Mouse (Mus musculus) neural tube, embryonic 13.5 days (tissue): ENCODE measurements around the gene Nek5. TPM values are rescaled to one million over a fixed set of nuclear protein-coding genes. Genes with fewer than 3 reads are reported as not detected.

ENCODE experiments used
- ATAC-seq: fragments of 200-750 bp; cut with Nextera tagmentation; 2 replicates; pipeline ENCODE4 v1.8.0; 2017; ENCODE audit warnings: low read depth, mild to moderate bottlenecking, moderate TSS enrichment, moderate library complexity
- H3K27ac ChIP-seq: fragments of 300-500 bp; sonication (generic); replicated peaks from 2 replicates; pipeline ENCODE4 v1.5.1; 2015; ENCODE audit warnings: moderate library complexity, mild to moderate bottlenecking, inconsistent platforms
- H3K27me3 ChIP-seq: fragments of 300-500 bp; sonication (generic); 2 replicates; pipeline ENCODE4 v1.6.1; 2015; ENCODE audit warnings: mild to moderate bottlenecking, inconsistent platforms
- H3K36me3 ChIP-seq: fragments of 300-500 bp; sonication (generic); 2 replicates; pipeline ENCODE4 v1.6.1; 2015; ENCODE audit warnings: mild to moderate bottlenecking, inconsistent platforms
- H3K4me1 ChIP-seq: fragments of 300-500 bp; sonication (generic); replicated peaks from 2 replicates; pipeline ENCODE4 v1.6.1; 2015; ENCODE audit warnings: inconsistent platforms
- H3K4me2 ChIP-seq: fragments of 300-500 bp; sonication (generic); 2 replicates; pipeline ENCODE4 v1.6.1; 2015; ENCODE audit warnings: inconsistent platforms, mild to moderate bottlenecking, moderate library complexity
- H3K4me3 ChIP-seq: fragments of 300-500 bp; sonication (generic); 2 replicates; pipeline ENCODE4 v1.5.1; 2015; ENCODE audit warnings: mild to moderate bottlenecking, inconsistent platforms
- H3K9ac ChIP-seq: fragments of 300-500 bp; sonication (generic); 2 replicates; pipeline ENCODE4 v1.6.1; 2015; ENCODE audit warnings: moderate library complexity, mild to moderate bottlenecking, inconsistent platforms
- H3K9me3 ChIP-seq: fragments of 300-500 bp; sonication (generic); 2 replicates; pipeline ENCODE4 v1.6.1; 2016; ENCODE audit warnings: inconsistent platforms
- WGBS: fragments of 180-500 bp; shearing (Covaris S2); methylation state at CpG from one replicate; pipeline ENCODE4 v1.1.7; 2015; 5-methylcytosine and 5-hydroxymethylcytosine counted together
- polyA plus RNA-seq: library from polyadenylated mRNA; unstranded; fragments of >200 nt; fragmentation: Nextera tagmentation; extraction: Ambion mirVana; gene quantifications from 2 replicates; pipeline ENCODE4 v1.2.1, GENCODE M21; 2015

Nek5 gene
- polyA plus RNA-seq, 1 experiment from 2014 or later: 0.32 TPM

- Histone ChIP-seq H3K4me1 (peaks cover 12% of the 10 kb centered on the region; the same call in 1 of the 2 replicates), H3K9ac (no peak overlapping the region), H3K36me3 (no peaks in the 10 kb centered on the region), H3K9me3 (no peaks in the 10 kb centered on the region), H3K27me3 (no peaks in the 10 kb centered on the region), H3K4me2 (peak overlapping the region; percentile 13; the same call in 1 of the 2 replicates), H3K4me3 (no peak overlapping the region), H3K27ac (no peak overlapping the region)
- whole genome bisulfite sequencing: 17% methylated on average over 15 of the region's 15 CpGs
- ATAC-seq: peak; percentile 63; the same call in 1 of the 2 replicates
Measured at GRCm38 (mm10) chr8:22039468-22040152, 85.2 kb downstream of the Nek5 start.

- Histone ChIP-seq H3K9ac (no peak overlapping the region), H3K27ac (no peak overlapping the region), H3K4me1 (peaks cover 12% of the 10 kb centered on the region; the same call in 1 of the 2 replicates), H3K27me3 (no peaks in the 10 kb centered on the region), H3K4me2 (no peak overlapping the region), H3K36me3 (no peaks in the 10 kb centered on the region), H3K4me3 (no peak overlapping the region), H3K9me3 (no peaks in the 10 kb centered on the region)
- no peak for ATAC-seq
- 80% methylated on average over 7 of the region's 7 CpGs for WGBS
Measured at GRCm38 (mm10) chr8:22037022-22037421, 87.8 kb downstream of the Nek5 start.

- Histone ChIP-seq H3K9ac (no peak overlapping the region), H3K4me3 (no peak overlapping the region), H3K27me3 (no peaks in the 10 kb centered on the region), H3K36me3 (no peaks in the 10 kb centered on the region), H3K9me3 (no peaks in the 10 kb centered on the region), H3K4me1 (peaks cover 12% of the 10 kb centered on the region; the same call in 1 of the 2 replicates), H3K27ac (no peak overlapping the region), H3K4me2 (no peak overlapping the region)
- no peak for ATAC-seq
- WGBS: 82% methylated on average over 9 of the region's 9 CpGs
Measured at GRCm38 (mm10) chr8:22036137-22036536, 88.7 kb downstream of the Nek5 start.

GRCm38 (mm10) chr8:22030990-22031389 lies 93.9 kb downstream of the Nek5 start:
- no peak overlapping the region for H3K9ac ChIP-seq

GRCm38 (mm10) chr8:22028973-22029372 lies 95.9 kb downstream of the Nek5 start:
- no peak for ATAC-seq
- no peaks in the 10 kb centered on the region for H3K4me1 ChIP-seq
- no peaks in the 10 kb centered on the region for H3K9me3 ChIP-seq
- H3K9ac ChIP-seq: no peak overlapping the region
- no peak overlapping the region for H3K4me3 ChIP-seq
- H3K27ac ChIP-seq: no peak overlapping the region
- 90% methylated on average over 3 of the region's 3 CpGs for WGBS
- H3K36me3 ChIP-seq: no peaks in the 10 kb centered on the region
- no peak overlapping the region for H3K4me2 ChIP-seq
- H3K27me3 ChIP-seq: no peaks in the 10 kb centered on the region

More at GRCm38 (mm10) chr8:22030990-22031389, 93.9 kb downstream of the Nek5 start:
- Histone ChIP-seq H3K27ac (no peak overlapping the region), H3K9me3 (no peaks in the 10 kb centered on the region), H3K4me2 (no peak overlapping the region), H3K27me3 (no peaks in the 10 kb centered on the region), H3K4me3 (no peak overlapping the region), H3K36me3 (no peaks in the 10 kb centered on the region), H3K4me1 (no peaks in the 10 kb centered on the region)
- WGBS: 91% methylated on average over 3 of the region's 3 CpGs
- no peak for ATAC-seq

- no peaks in the 10 kb centered on the region for H3K4me1 ChIP-seq
- 71% methylated on average over 4 of the region's 4 CpGs for WGBS
- no peaks in the 10 kb centered on the region for H3K27me3 ChIP-seq
Measured at GRCm38 (mm10) chr8:22025241-22025640, 99.6 kb downstream of the Nek5 start.

More at GRCm38 (mm10) chr8:22025241-22025640, 99.6 kb downstream of the Nek5 start:
- H3K27ac ChIP-seq: no peak overlapping the region
- H3K4me3 ChIP-seq: no peak overlapping the region
- H3K4me2 ChIP-seq: no peak overlapping the region
- ATAC-seq: no peak
- H3K36me3 ChIP-seq: no peaks in the 10 kb centered on the region
- no peaks in the 10 kb centered on the region for H3K9me3 ChIP-seq
- no peak overlapping the region for H3K9ac ChIP-seq

Other genes starting within 250 kb of the Nek5 start
- not detected in 2 replicates for gene Defb9, start 239.6 kb downstream of the Nek5 start, polyA plus RNA-seq
- 6.7 TPM in 1 of 2 replicates, not detected in the other for gene Defb11, start 218.6 kb downstream of the Nek5 start, polyA plus RNA-seq
- not detected in 2 replicates for gene Defb15, start 192.3 kb downstream of the Nek5 start, polyA plus RNA-seq
- not detected in 2 replicates for gene Defb35, start 186.7 kb downstream of the Nek5 start, polyA plus RNA-seq
- not detected in 2 replicates for gene Defb13, start 178.3 kb downstream of the Nek5 start, polyA plus RNA-seq
- not detected in 2 replicates for gene Fam90a1a, start 166.3 kb downstream of the Nek5 start, polyA plus RNA-seq
- gene Ccdc70, start 155.3 kb downstream of the Nek5 start, polyA plus RNA-seq: not detected in 2 replicates
- gene Atp7b, start 64.7 kb downstream of the Nek5 start, polyA plus RNA-seq: 0.99 and 1.3 TPM in 2 replicates
- 38.0 and 41.3 TPM in 2 replicates for gene Alg11, start 64.3 kb downstream of the Nek5 start, polyA plus RNA-seq
- 8.3 and 9.1 TPM in 2 replicates for gene Nek3, start 41.4 kb upstream of the Nek5 start, polyA plus RNA-seq
- gene Ckap2, start 60.8 kb upstream of the Nek5 start, polyA plus RNA-seq: 15.5 and 20.4 TPM in 2 replicates
- gene Vps36, start 67.8 kb upstream of the Nek5 start, polyA plus RNA-seq: 43.8 and 44.5 TPM in 2 replicates
- gene Thsd1, start 102.3 kb upstream of the Nek5 start, polyA plus RNA-seq: 8.3 and 8.8 TPM in 2 replicates
- gene Tpte, start 158.4 kb upstream of the Nek5 start, polyA plus RNA-seq: not detected in 2 replicates